Mouse (Mus musculus) embryo, embryonic 10 days (tissue): ENCODE measurements around the gene Spef1.

Source experiments
- DNase-seq: peaks from one replicate; pipeline ENCODE4 v3.0.0-alpha.2; 2015; ENCODE audit warnings: low spot score

The Spef1 gene

GRCm38 (mm10) chr2:131171401-131172104, 15.5 kb downstream of the Spef1 start:
- DNase-seq, result peak; percentile 25

GRCm38 (mm10) chr2:131170936-131171335, 16.1 kb downstream of the Spef1 start:
- no peak for DNase-seq

- DNase-seq, result no peak
Observed at GRCm38 (mm10) chr2:131168914-131169313, 18.2 kb downstream of the Spef1 start.

GRCm38 (mm10) chr2:131167984-131168383, 19.1 kb downstream of the Spef1 start:
- no peak for DNase-seq

- DNase-seq, result no peak
Observed at GRCm38 (mm10) chr2:131166172-131166571, 20.9 kb downstream of the Spef1 start.

- no peak for DNase-seq
Observed at GRCm38 (mm10) chr2:131163924-131164323, 23.2 kb downstream of the Spef1 start.

GRCm38 (mm10) chr2:131160671-131161111, 26.4 kb downstream of the Spef1 start:
- DNase-seq, result peak; percentile 51

GRCm38 (mm10) chr2:131159938-131160581, 27.0 kb downstream of the Spef1 start, which contains the start of gene 1700037H04Rik:
1700037H04Rik (minus strand) TSS chr2:131160081.
- peak; percentile 100 for DNase-seq

- DNase-seq, result peak; percentile 73
Observed at GRCm38 (mm10) chr2:131159491-131159910, 27.6 kb downstream of the Spef1 start.

GRCm38 (mm10) chr2:131156987-131157386, 30.1 kb downstream of the Spef1 start:
- no peak for DNase-seq

GRCm38 (mm10) chr2:131154036-131154435, 33.0 kb downstream of the Spef1 start:
- no peak for DNase-seq

GRCm38 (mm10) chr2:131152166-131152730, 34.8 kb downstream of the Spef1 start:
- DNase-seq, result no peak

- no peak for DNase-seq
Observed at GRCm38 (mm10) chr2:131149254-131149578, 37.9 kb downstream of the Spef1 start.

- DNase-seq, result no peak
Observed at GRCm38 (mm10) chr2:131148353-131149253, 38.5 kb downstream of the Spef1 start.

GRCm38 (mm10) chr2:131147043-131147365, 40.1 kb downstream of the Spef1 start:
- DNase-seq, result no peak

GRCm38 (mm10) chr2:131146193-131147042, 40.7 kb downstream of the Spef1 start:
- no peak for DNase-seq

GRCm38 (mm10) chr2:131145536-131145935, 41.5 kb downstream of the Spef1 start:
- DNase-seq, result no peak

GRCm38 (mm10) chr2:131145121-131145520, 42.0 kb downstream of the Spef1 start:
- DNase-seq, result no peak

- DNase-seq, result no peak
Observed at GRCm38 (mm10) chr2:131143007-131143780, 43.9 kb downstream of the Spef1 start.

GRCm38 (mm10) chr2:131142592-131142991, 44.5 kb downstream of the Spef1 start:
- peak; percentile 84 for DNase-seq
